Mouse (Mus musculus) heart, postnatal 0 days (tissue): Measurements from ENCODE around the gene Aym1. TPM values are rescaled to one million over a fixed set of nuclear protein-coding genes. Genes with fewer than 3 reads are reported as not detected.

Source experiments
- ATAC-seq: fragments of 200-750 bp; cut with Nextera tagmentation; 2 replicates; pipeline ENCODE4 v1.8.0; 2017; ENCODE audit warnings: low read depth, moderate number of reproducible peaks, moderate library complexity; ENCODE audit not compliant: insufficient read depth
- DNase-seq: peaks from one replicate; pipeline ENCODE4 v3.0.0-alpha.2; 2016; ENCODE audit warnings: low spot score
- H3K27ac ChIP-seq: fragments of 300-500 bp; sonication (generic); 2 replicates; pipeline ENCODE4 v1.5.1; 2014; ENCODE audit warnings: low read depth, mild to moderate bottlenecking
- H3K27me3 ChIP-seq: fragments of 300-500 bp; sonication (generic); 2 replicates; pipeline ENCODE4 v1.6.1; 2014; ENCODE audit warnings: low read length, mixed read lengths; ENCODE audit not compliant: control insufficient read depth, insufficient read depth
- H3K36me3 ChIP-seq: fragments of 300-500 bp; sonication (generic); replicated peaks from 2 replicates; pipeline ENCODE4 v1.6.1; 2014; ENCODE audit warnings: low read length, mixed read lengths; ENCODE audit not compliant: control insufficient read depth, insufficient read depth
- H3K4me1 ChIP-seq: fragments of 300-500 bp; sonication (generic); 2 replicates; pipeline ENCODE4 v1.6.1; 2014; ENCODE audit warnings: antibody characterized with exemption; ENCODE audit not compliant: control insufficient read depth, insufficient read depth
- H3K4me2 ChIP-seq: fragments of 300-500 bp; sonication (generic); 2 replicates; pipeline ENCODE4 v1.6.1; 2014; ENCODE audit warnings: low read depth, mild to moderate bottlenecking, low read length, moderate library complexity
- H3K4me3 ChIP-seq: fragments of 300-500 bp; sonication (generic); 2 replicates; pipeline ENCODE4 v1.5.1; 2014; ENCODE audit warnings: low read depth, low read length
- H3K9ac ChIP-seq: fragments of 300-500 bp; sonication (generic); replicated peaks from 2 replicates; pipeline ENCODE4 v1.6.1; 2014; ENCODE audit warnings: low read depth, low read length, mixed read lengths
- H3K9me3 ChIP-seq: fragments of 300-500 bp; sonication (generic); replicated peaks from 2 replicates; pipeline ENCODE4 v1.6.1; 2016; ENCODE audit warnings: low read length; ENCODE audit not compliant: control insufficient read depth
- CTCF ChIP-seq: IDR thresholded peaks from 2 replicates; pipeline ENCODE4 v1.5.1; 2016; ENCODE audit warnings: antibody characterized with exemption, control low read depth, low read depth
- EP300 ChIP-seq: IDR thresholded peaks from 2 replicates; pipeline ENCODE4 v1.6.1; 2016; ENCODE audit warnings: antibody characterized with exemption, low read depth
- WGBS: fragments of 180-500 bp; shearing (Covaris S2); extraction: QIAGEN DNeasy Blood & Tissue Kit; methylation state at CpG from one replicate; pipeline ENCODE4 v1.1.7; 2014; 5-methylcytosine and 5-hydroxymethylcytosine counted together
- polyA plus RNA-seq: library from polyadenylated mRNA; unstranded; fragments of >200 nt; fragmentation: Nextera tagmentation; extraction: Ambion mirVana; gene quantifications from 2 replicates; pipeline ENCODE4 v1.2.1, GENCODE M21; 2015
- total RNA-seq: library from RNA; depleted of rRNA; stranded (reverse); fragments of >200 nt; gene quantifications from 2 replicates; pipeline ENCODE4 v1.2.3, GENCODE M21; 2014; ENCODE audit warnings: low replicate concordance

The Aym1 gene
- total and polyA plus RNA-seq, 2 experiments from 2014 or later = not detected

GRCm38 (mm10) chr5:113348597-113348996 is 8.5 kb upstream of the Aym1 start:
- Histone ChIP-seq H3K4me2 (no peak overlapping the region), H3K4me3 (no peak overlapping the region), H3K4me1 (no peaks in the 10 kb centered on the region), H3K9ac (no peak overlapping the region), H3K36me3 (no peaks in the 10 kb centered on the region), H3K27me3 (peaks cover 80% of the 10 kb centered on the region), H3K27ac (no peak overlapping the region), H3K9me3 (no peaks in the 10 kb centered on the region)
- DNase-seq (no peak), ATAC-seq (no peak)
- WGBS = 23% methylated on average over 13 of the region's 13 CpGs
- no peak for TF ChIP-seq CTCF
- no peak for TF ChIP-seq EP300

- WGBS = 13% methylated on average over 7 of the region's 7 CpGs
- ATAC-seq = no peak
- DNase-seq = no peak
- H3K4me3 ChIP-seq = no peak overlapping the region
- no peak overlapping the region for H3K4me2 ChIP-seq
- H3K36me3 ChIP-seq = no peaks in the 10 kb centered on the region
- no peaks in the 10 kb centered on the region for H3K9me3 ChIP-seq
- TF ChIP-seq CTCF = no peak
- no peak for TF ChIP-seq EP300
- H3K4me1 ChIP-seq = no peaks in the 10 kb centered on the region
- peaks cover 77% of the 10 kb centered on the region for H3K27me3 ChIP-seq
- no peak overlapping the region for H3K9ac ChIP-seq
- H3K27ac ChIP-seq = no peak overlapping the region
Observed at GRCm38 (mm10) chr5:113349226-113349625, 7.9 kb upstream of the Aym1 start.

- Histone ChIP-seq H3K4me1 (no peaks in the 10 kb centered on the region), H3K9ac (no peak overlapping the region), H3K9me3 (no peaks in the 10 kb centered on the region), H3K4me3 (no peak overlapping the region), H3K4me2 (no peak overlapping the region), H3K27ac (no peak overlapping the region), H3K27me3 (peaks cover 71% of the 10 kb centered on the region), H3K36me3 (no peaks in the 10 kb centered on the region)
- 31% methylated on average over 7 of the region's 7 CpGs for WGBS
- no peak for TF ChIP-seq CTCF
- TF ChIP-seq EP300 = no peak
- no peak for ATAC-seq
- no peak for DNase-seq
Observed at GRCm38 (mm10) chr5:113349810-113350209, 7.3 kb upstream of the Aym1 start.

GRCm38 (mm10) chr5:113351768-113352167 is 5.3 kb upstream of the Aym1 start:
- Histone ChIP-seq H3K36me3 (no peaks in the 10 kb centered on the region), H3K27me3 (peaks cover 56% of the 10 kb centered on the region), H3K4me1 (no peaks in the 10 kb centered on the region), H3K9ac (no peak overlapping the region), H3K4me2 (no peak overlapping the region), H3K9me3 (no peaks in the 10 kb centered on the region), H3K4me3 (no peak overlapping the region), H3K27ac (no peak overlapping the region)
- no peak for DNase-seq
- ATAC-seq = no peak
- WGBS = 64% methylated on average over 3 of the region's 3 CpGs
- TF ChIP-seq CTCF = no peak
- no peak for TF ChIP-seq EP300

- no peaks in the 10 kb centered on the region for H3K4me1 ChIP-seq
- H3K27ac ChIP-seq = no peak overlapping the region
- TF ChIP-seq EP300 (no peak), CTCF (no peak)
- DNase-seq (no peak), ATAC-seq (no peak)
- no peak overlapping the region for H3K4me3 ChIP-seq
- no peak overlapping the region for H3K4me2 ChIP-seq
- H3K9me3 ChIP-seq = no peaks in the 10 kb centered on the region
- H3K36me3 ChIP-seq = no peaks in the 10 kb centered on the region
- WGBS = 66% methylated on average over 6 of the region's 6 CpGs
- peaks cover 56% of the 10 kb centered on the region for H3K27me3 ChIP-seq
- H3K9ac ChIP-seq = no peak overlapping the region
Observed at GRCm38 (mm10) chr5:113352636-113353035, 4.5 kb upstream of the Aym1 start.

- TF ChIP-seq EP300 (no peak), CTCF (no peak)
- no peak overlapping the region for H3K27ac ChIP-seq
- no peaks in the 10 kb centered on the region for H3K4me1 ChIP-seq
- no peaks in the 10 kb centered on the region for H3K9me3 ChIP-seq
- ATAC-seq (no peak), DNase-seq (no peak)
- H3K4me3 ChIP-seq = no peak overlapping the region
- no peaks in the 10 kb centered on the region for H3K36me3 ChIP-seq
- no peak overlapping the region for H3K9ac ChIP-seq
- no peak overlapping the region for H3K4me2 ChIP-seq
- peaks cover 45% of the 10 kb centered on the region; the same call in 1 of the 2 replicates for H3K27me3 ChIP-seq
- WGBS = 29% methylated on average over 16 of the region's 16 CpGs
Observed at GRCm38 (mm10) chr5:113354311-113354710, 2.8 kb upstream of the Aym1 start.
